Mouse (Mus musculus): Measurements from ENCODE around the gene Nxpe5.

DNA sequence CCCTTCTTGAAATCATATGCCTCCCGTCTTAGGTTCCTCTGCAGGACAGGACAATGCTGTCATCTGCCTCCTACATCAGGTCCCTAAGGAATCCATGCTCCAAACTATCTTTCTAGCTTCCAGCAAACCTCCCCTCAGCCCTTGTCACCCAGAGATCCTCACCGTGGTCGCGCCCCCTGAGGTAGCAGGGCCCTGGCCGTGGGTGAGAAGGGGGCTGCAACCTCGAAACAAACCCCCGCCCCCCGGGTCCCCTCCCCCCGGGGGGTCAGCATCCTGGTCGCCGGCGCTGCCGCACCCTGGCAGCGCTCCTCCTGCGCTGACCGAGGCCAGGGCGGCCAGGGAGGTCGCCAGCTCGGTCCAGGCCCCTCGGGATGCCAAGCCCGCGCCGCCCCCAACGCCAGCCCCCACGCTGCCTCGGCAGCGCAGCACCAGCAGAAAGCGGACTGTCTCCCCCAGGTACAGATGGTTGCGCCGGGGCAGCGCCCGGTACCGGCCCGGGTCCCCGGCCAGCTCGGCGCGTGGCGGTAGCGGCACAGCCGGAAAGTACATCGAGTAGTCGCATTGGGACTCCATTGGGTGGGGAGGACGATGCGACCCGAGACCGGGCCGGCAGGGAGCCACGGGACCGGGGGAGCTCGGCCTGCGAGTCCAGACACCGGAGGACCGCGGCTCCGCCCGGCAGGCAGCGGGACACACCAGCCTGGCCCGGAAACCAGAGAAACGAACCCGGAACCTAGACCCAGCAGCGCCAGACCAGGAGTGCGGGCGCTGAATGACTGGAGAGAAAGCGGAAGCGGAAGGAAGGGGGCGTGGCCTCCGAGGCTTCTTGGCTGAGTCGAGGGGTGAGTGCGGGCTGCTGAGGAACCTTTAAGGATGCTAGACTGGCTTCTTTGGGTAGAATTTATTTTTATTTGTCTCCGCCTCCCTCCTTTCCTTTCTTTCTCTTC is 37.8 kb downstream of the Nxpe5 start, which contains the start of gene BC037034:
- TF ChIP-seq POLR2A (IDR thresholded peaks at IDR 0.05; ENCODE audit: insufficient read length, low read depth) = peak; percentile 78
- TF ChIP-seq USF1 (IDR thresholded peaks at IDR 0.05; ENCODE audit: low read depth) = no peak
- no peak for TF ChIP-seq TCF12 (IDR thresholded peaks at IDR 0.05; ENCODE audit: insufficient read depth, poor library complexity, severe bottlenecking)
- no peak for TF ChIP-seq MYOD1 (IDR thresholded peaks at IDR 0.05; ENCODE audit: control insufficient read depth in 1 of 3, insufficient read length in 2 of 3, low read depth in 2 of 3)
